Comparison of ENCODE assay signal across 10 mouse cellular contexts in genomic region chr12:111944065-111944987, GRCm38 (mm10). TPM values are rescaled to one million over a fixed set of nuclear protein-coding genes. Genes with fewer than 3 reads are reported as not detected.
DNase-seq lines count a peak whose midpoint lies in the region; ATAC-seq and TF ChIP-seq lines count a peak whose summit lies in the region.
"Not testable (repeated sequence)": the region's sequence is repeated elsewhere in the genome, so short reads cannot be mapped to it uniquely, and the experiment has no call there.
"Had no signal": no experiment of that assay in that cellular context is flagged by ENCODE, and none has a peak within 500 bp of the region (broad histone marks: within the 10 kb centered on the region; RNA-seq: fewer than 3 reads in every experiment).

No protein-coding gene starts in this region.

- ATAC-seq in G1E (ENCODE audit: extremely low read depth, insufficient number of reproducible peaks, low FRiP score, poor library complexity, severe bottlenecking), result peak; percentile 47
- peak; percentile 30; the same call in 1 of the 2 replicates for ATAC-seq in hindbrain, embryonic 11.5 days (ENCODE audit: low FRiP score)
- peak; percentile 71 for ATAC-seq in lung, embryonic 15.5 days (ENCODE audit: borderline replicate concordance, extremely low read depth, low FRiP score, low TSS enrichment)
- ATAC-seq in neural tube, embryonic 11.5 days (ENCODE audit: insufficient read depth, low FRiP score, low TSS enrichment), result peak; percentile 48; the same call in 1 of the 2 replicates

- DNase-seq in G1E (ENCODE audit: low spot score), result peak; percentile 73
- DNase-seq in embryonic facial prominence, embryonic 10.5 days (ENCODE audit: low spot score); hindbrain, embryonic 11.5 days (ENCODE audit: low spot score); layer of hippocampus, adult 2 months (ENCODE audit: low spot score in 2 of 2); neural tube, embryonic 11.5 days (ENCODE audit: low spot score): not testable (repeated sequence)
- peak; percentile 97 for DNase-seq in heart, adult 11 months
- DNase-seq in thymus, postnatal 4 days, result peak; percentile 24

- not testable (repeated sequence) for TF ChIP-seq CTCF in G1E (IDR thresholded peaks at IDR 0.05; ENCODE audit: low read depth, low read length); layer of hippocampus, adult 2 months (conservative IDR thresholded peaks at IDR 0.05)

- peaks cover 31% of the 10 kb centered on the region for H3K36me3 ChIP-seq in G1E (replicated peaks)
- H3K36me3 ChIP-seq in embryonic facial prominence, embryonic 10.5 days (replicated peaks); hindbrain, embryonic 11.5 days (ENCODE audit: control insufficient read depth, insufficient read depth, low read length); lung, embryonic 15.5 days; neural tube, embryonic 11.5 days (ENCODE audit: control insufficient read depth, insufficient read depth, low read length): not testable (repeated sequence)

- H3K4me3 ChIP-seq in G1E (ENCODE audit: low read depth, low read length), result peak overlapping the region; percentile 72
- H3K4me3 ChIP-seq in embryonic facial prominence, embryonic 10.5 days, result peak overlapping the region; percentile 28
- H3K4me3 ChIP-seq in hindbrain, embryonic 11.5 days (ENCODE audit: low read depth, low read length); layer of hippocampus, adult 2 months; neural tube, embryonic 11.5 days (ENCODE audit: low read depth, low read length): not testable (repeated sequence)
- 0 out of 2 replicates have a peak overlapping the region, but pooled peaks have one; percentile 9 for H3K4me3 ChIP-seq in lung, embryonic 15.5 days

- peak overlapping the region; percentile 74 for H3K27ac ChIP-seq in embryonic facial prominence, embryonic 10.5 days (replicated peaks)
- H3K27ac ChIP-seq in hindbrain, embryonic 11.5 days (ENCODE audit: low read depth, low read length); neural tube, embryonic 11.5 days (ENCODE audit: low read depth, low read length): not testable (repeated sequence)
- peak overlapping the region; percentile 67 for H3K27ac ChIP-seq in layer of hippocampus, adult 2 months
- H3K27ac ChIP-seq in lung, embryonic 15.5 days, result peak overlapping the region; percentile 95

- H3K4me1 ChIP-seq in G1E (ENCODE audit: insufficient read depth, low read depth, low read length), result peaks cover 71% of the 10 kb centered on the region
- peaks cover 35% of the 10 kb centered on the region for H3K4me1 ChIP-seq in embryonic facial prominence, embryonic 10.5 days
- H3K4me1 ChIP-seq in hindbrain, embryonic 11.5 days (replicated peaks; ENCODE audit: control insufficient read depth, insufficient read depth, low read length); neural tube, embryonic 11.5 days (ENCODE audit: control insufficient read depth, insufficient read depth, low read length): not testable (repeated sequence)
- peaks cover 38% of the 10 kb centered on the region for H3K4me1 ChIP-seq in lung, embryonic 15.5 days

- 61% methylated on average over 18 of the region's 20 CpGs for WGBS in embryonic facial prominence, embryonic 10.5 days
- 73% methylated on average over 12 of the region's 20 CpGs for WGBS in hindbrain, embryonic 11.5 days
- 53% methylated on average over 17 of the region's 20 CpGs for WGBS in lung, embryonic 15.5 days
- 79% methylated on average over 12 of the region's 20 CpGs for WGBS in neural tube, embryonic 11.5 days

- not testable (repeated sequence) for H3K27me3 ChIP-seq in G1E (ENCODE audit: insufficient read depth, low read length); embryonic facial prominence, embryonic 10.5 days (replicated peaks; ENCODE audit: low read depth, poor library complexity, severe bottlenecking); hindbrain, embryonic 11.5 days (ENCODE audit: control insufficient read depth, insufficient read depth, low read length); lung, embryonic 15.5 days; neural tube, embryonic 11.5 days (ENCODE audit: control insufficient read depth, insufficient read depth, low read length)

- H3K4me2 ChIP-seq in hindbrain, embryonic 11.5 days (replicated peaks; ENCODE audit: low read depth, low read length); neural tube, embryonic 11.5 days (ENCODE audit: low read depth): not testable (repeated sequence)
- H3K4me2 ChIP-seq in lung, embryonic 15.5 days, result peak overlapping the region; percentile 31; the same call in 1 of the 2 replicates

- not testable (repeated sequence) for H3K9ac ChIP-seq in hindbrain, embryonic 11.5 days (ENCODE audit: low read depth, low read length); lung, embryonic 15.5 days; neural tube, embryonic 11.5 days (ENCODE audit: low read length)

- H3K9me3 ChIP-seq in G1E (replicated peaks); embryonic facial prominence, embryonic 10.5 days; hindbrain, embryonic 11.5 days (ENCODE audit: control insufficient read depth, low read length); lung, embryonic 15.5 days; neural tube, embryonic 11.5 days (ENCODE audit: control insufficient read depth, low read length): not testable (repeated sequence)

RNA-seq across cellular contexts. Expression of gene Atp5mpl, which starts 22.5 kb away (rescaled TPM):
- 56.4 and 70.0 TPM in 2 replicates for total RNA-seq in G1E (2014; fragmentation: Nextera tagmentation)
- total RNA-seq in G1E (2017), result 1,497 and 1,593 TPM in 2 replicates
- 14.9 and 17.7 TPM in 2 replicates for polyA plus RNA-seq in G1E (2012)
- polyA plus RNA-seq in embryonic facial prominence, embryonic 10.5 days (2016; fragmentation: Nextera tagmentation; extraction: Ambion mirVana), result 580 and 594 TPM in 2 replicates
- 582 and 583 TPM in 2 replicates for polyA plus RNA-seq in hindbrain, embryonic 11.5 days (2014; fragmentation: Nextera tagmentation; extraction: Ambion mirVana)
- 100 to 1,000 TPM; 331 to 353 TPM for total RNA-seq in layer of hippocampus, adult 2 months (2021)
- polyA plus RNA-seq in lung, embryonic 15.5 days (2015; fragmentation: Nextera tagmentation; extraction: Ambion mirVana), result 634 and 662 TPM in 2 replicates
- polyA plus RNA-seq in neural tube, embryonic 11.5 days (2014; fragmentation: Nextera tagmentation; extraction: Ambion mirVana), result 613 and 635 TPM in 2 replicates

RNA-seq across cellular contexts. Expression of gene Tdrd9, which starts 27.0 kb away (rescaled TPM):
- total RNA-seq in G1E (2014; fragmentation: Nextera tagmentation) (not detected in 2 replicates), G1E (2017) (0.12 and 0.76 TPM in 2 replicates)
- polyA plus RNA-seq in G1E (2012), result not detected in 2 replicates
- polyA plus RNA-seq in embryonic facial prominence, embryonic 10.5 days (2016; fragmentation: Nextera tagmentation; extraction: Ambion mirVana), result 1.0 and 1.1 TPM in 2 replicates
- 0.37 and 0.81 TPM in 2 replicates for polyA plus RNA-seq in hindbrain, embryonic 11.5 days (2014; fragmentation: Nextera tagmentation; extraction: Ambion mirVana)
- total RNA-seq in layer of hippocampus, adult 2 months (2021), result under 1 TPM in 1 of 2 experiments, not detected in 1; 0.44 TPM
- 0.06 TPM in 1 of 2 replicates, not detected in the other for polyA plus RNA-seq in lung, embryonic 15.5 days (2015; fragmentation: Nextera tagmentation; extraction: Ambion mirVana)
- 1.2 and 1.5 TPM in 2 replicates for polyA plus RNA-seq in neural tube, embryonic 11.5 days (2014; fragmentation: Nextera tagmentation; extraction: Ambion mirVana)

RNA-seq across cellular contexts. Expression of gene Ppp1r13b, which starts 36.4 kb away (rescaled TPM):
- total RNA-seq in G1E (2014; fragmentation: Nextera tagmentation) (41.7 and 51.5 TPM in 2 replicates), G1E (2017) (16.4 and 19.7 TPM in 2 replicates)
- polyA plus RNA-seq in G1E (2012), result 27.8 and 28.1 TPM in 2 replicates
- 4.1 and 5.1 TPM in 2 replicates for polyA plus RNA-seq in embryonic facial prominence, embryonic 10.5 days (2016; fragmentation: Nextera tagmentation; extraction: Ambion mirVana)
- polyA plus RNA-seq in hindbrain, embryonic 11.5 days (2014; fragmentation: Nextera tagmentation; extraction: Ambion mirVana), result 8.3 and 9.5 TPM in 2 replicates
- 100 to 1,000 TPM; 101 to 106 TPM for total RNA-seq in layer of hippocampus, adult 2 months (2021)
- polyA plus RNA-seq in lung, embryonic 15.5 days (2015; fragmentation: Nextera tagmentation; extraction: Ambion mirVana), result 23.1 and 25.6 TPM in 2 replicates
- polyA plus RNA-seq in neural tube, embryonic 11.5 days (2014; fragmentation: Nextera tagmentation; extraction: Ambion mirVana), result 10.2 and 11.8 TPM in 2 replicates

RNA-seq across cellular contexts. Expression of gene Rd3l, which starts 36.8 kb away (rescaled TPM):
- total RNA-seq in G1E (2014; fragmentation: Nextera tagmentation) (not detected in 2 replicates), G1E (2017) (0.12 and 0.16 TPM in 2 replicates)
- polyA plus RNA-seq in G1E (2012), result not detected in 2 replicates
- polyA plus RNA-seq in embryonic facial prominence, embryonic 10.5 days (2016; fragmentation: Nextera tagmentation; extraction: Ambion mirVana), result not detected in 2 replicates
- polyA plus RNA-seq in hindbrain, embryonic 11.5 days (2014; fragmentation: Nextera tagmentation; extraction: Ambion mirVana), result not detected in 2 replicates
- not detected for total RNA-seq in layer of hippocampus, adult 2 months (2021)
- polyA plus RNA-seq in lung, embryonic 15.5 days (2015; fragmentation: Nextera tagmentation; extraction: Ambion mirVana), result not detected in 2 replicates
- polyA plus RNA-seq in neural tube, embryonic 11.5 days (2014; fragmentation: Nextera tagmentation; extraction: Ambion mirVana), result not detected in 2 replicates
- total RNA-seq: gastrocnemius, postnatal 14 days; left cerebral cortex, postnatal 10 days had no signal

Comparison
In these comparisons a context has a peak if more than half of its experiments do, and no peak if none do; other contexts are left out.
1. RNA of gene Atp5mpl, which starts 22.5 kb away (polyA plus RNA-seq): 613 to 635 TPM in neural tube, embryonic 11.5 days, 634 to 662 TPM in lung, embryonic 15.5 days, 582 to 583 TPM in hindbrain, embryonic 11.5 days and 580 to 594 TPM in embryonic facial prominence, embryonic 10.5 days; 14.9 to 17.7 TPM in G1E; every median in the first group is over 10 times any median in the second.
2. Peak in every context shown above with its lines, with median percentiles within 50 percentile points of each other: ATAC-seq.